Mouse (Mus musculus) heart, adult 2 months (tissue): Measurements from ENCODE around the gene 2810408A11Rik. TPM values are rescaled to one million over a fixed set of nuclear protein-coding genes. Genes with fewer than 3 reads are reported as not detected.
"Not testable (repeated sequence)": the region's sequence is repeated elsewhere in the genome, so short reads cannot be mapped to it uniquely, and the experiment has no call there.

Experiments
- DNase-seq, 2 experiments: peaks; one replicate each; pipeline ENCODE4 v3.0.0; 2021
- H3K27ac ChIP-seq: fragments of 200-600 bp; 2 replicates; pipeline ENCODE4 v1.8.1; 2022
- H3K27me3 ChIP-seq: fragments of 200-500 bp; 2 replicates; pipeline ENCODE4 v1.6.1; 2012; ENCODE audit warnings: mild to moderate bottlenecking, low read length, inconsistent platforms, mixed read lengths; ENCODE audit not compliant: control insufficient read depth, insufficient read depth
- H3K36me3 ChIP-seq: fragments of 200-500 bp; 2 replicates; pipeline ENCODE4 v1.6.1; 2012; ENCODE audit warnings: low read length, inconsistent platforms; ENCODE audit not compliant: control insufficient read depth, insufficient read depth
- H3K4me1 ChIP-seq: fragments of 200-500 bp; 2 replicates; pipeline ENCODE4 v1.6.1; 2011; ENCODE audit warnings: low read length; ENCODE audit not compliant: control insufficient read depth, insufficient read depth
- H3K4me3 ChIP-seq: fragments of 200-600 bp; 2 replicates; pipeline ENCODE4 v1.8.1; 2022
- H3K79me2 ChIP-seq: fragments of 200-500 bp; replicated peaks from 2 replicates; pipeline ENCODE4 v1.6.1; 2012; ENCODE audit warnings: mild to moderate bottlenecking, inconsistent platforms, low read length, moderate library complexity, mixed read lengths; ENCODE audit not compliant: control insufficient read depth, insufficient read depth
- H3K9ac ChIP-seq: fragments of 200-500 bp; 2 replicates; pipeline ENCODE4 v1.6.1; 2012; ENCODE audit warnings: low read depth, mild to moderate bottlenecking, control low read depth, inconsistent platforms, low read length, mixed read lengths
- CTCF ChIP-seq: fragments of 200-600 bp; IDR thresholded peaks from 2 replicates; pipeline ENCODE4 v1.8.1; 2022; ENCODE audit warnings: antibody characterized with exemption, mild to moderate bottlenecking, moderate library complexity
- EP300 ChIP-seq: fragments of 200-500 bp; IDR thresholded peaks from 2 replicates; pipeline ENCODE4 v1.6.1; 2011; ENCODE audit warnings: low read depth, low read length, control low read depth; ENCODE audit not compliant: insufficient read depth
- POLR2A ChIP-seq: fragments of 200-500 bp; IDR thresholded peaks from 2 replicates; pipeline ENCODE4 v1.6.1; 2011; ENCODE audit warnings: mild to moderate bottlenecking, low read depth, low read length, control low read depth; ENCODE audit not compliant: insufficient read depth
- WGBS: fragments of 180-500 bp; shearing (Covaris S2); methylation state at CpG from one replicate; pipeline ENCODE4 v1.1.7; 2018; 5-methylcytosine and 5-hydroxymethylcytosine counted together
- intact Hi-C: fragments of 180-260 bp; cut with DNase I; formaldehyde crosslinking; loops from one replicate; pipeline ENCODE4 v1.15.1; 2025
- polyA plus RNA-seq: library from polyadenylated mRNA; depleted of rRNA; stranded (reverse); fragments of >200 nt; gene quantifications from 2 replicates; pipeline ENCODE4 v1.2.3, GENCODE M21; 2012
- total RNA-seq, 2 experiments: library from RNA; stranded (reverse); gene quantifications; 2 replicates each; pipeline ENCODE4 v1.2.3; 2021

2810408A11Rik gene
- total and polyA plus RNA-seq, 3 experiments: 0.23 to 0.41 (median 0.34) TPM

GRCm38 (mm10) chr11:69930967-69931537, 30.3 kb upstream of the 2810408A11Rik start:
- H3K27me3 ChIP-seq: no peaks in the 10 kb centered on the region

DNA sequence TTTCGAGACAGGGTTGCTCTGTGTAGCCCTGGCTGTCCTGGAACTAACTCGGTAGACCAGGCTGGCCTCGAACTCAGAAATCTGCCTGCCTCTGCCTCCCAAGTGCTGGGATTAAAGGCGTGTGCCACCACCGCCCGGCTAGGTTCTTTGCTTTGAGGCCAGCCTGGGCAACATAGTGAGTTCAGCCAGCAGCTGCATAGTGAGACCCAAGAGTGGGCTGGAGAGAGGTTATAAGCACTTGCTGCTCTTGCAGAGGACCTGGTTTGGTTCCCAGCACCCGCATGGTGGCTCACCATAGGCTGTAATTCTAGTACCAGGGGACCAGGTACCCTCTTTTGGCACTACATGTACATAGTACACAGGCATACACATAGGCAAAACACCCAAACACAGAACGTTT, 29.4 kb upstream of the 2810408A11Rik start:
- not testable (repeated sequence) for H3K27ac ChIP-seq, H3K36me3 ChIP-seq, H3K4me1 ChIP-seq, H3K4me3 ChIP-seq, DNase-seq, H3K9ac ChIP-seq, H3K79me2 ChIP-seq, H3K27me3 ChIP-seq
- intact Hi-C loops: loop anchor here (5.0 kb wide), 1 partner anchor 272 kb away; no protein-coding TSS in a partner anchor
- 86% methylated on average over 8 of the region's 8 CpGs for WGBS

More at GRCm38 (mm10) chr11:69930967-69931537, 30.3 kb upstream of the 2810408A11Rik start:
- Histone ChIP-seq H3K79me2 (no peaks in the 10 kb centered on the region), H3K9ac (no peak overlapping the region), H3K27ac (no peak overlapping the region), H3K36me3 (no peaks in the 10 kb centered on the region), H3K4me1 (peaks cover 3% of the 10 kb centered on the region), H3K4me3 (no peak overlapping the region)
- no peak for DNase-seq
- intact Hi-C loops: loop anchor here (5.0 kb wide), 1 partner anchor 271 kb away; no protein-coding TSS in a partner anchor
- WGBS: 47% methylated on average over 3 of the region's 3 CpGs
- TF ChIP-seq POLR2A (no peak), EP300 (no peak), CTCF (no peak)

DNA sequence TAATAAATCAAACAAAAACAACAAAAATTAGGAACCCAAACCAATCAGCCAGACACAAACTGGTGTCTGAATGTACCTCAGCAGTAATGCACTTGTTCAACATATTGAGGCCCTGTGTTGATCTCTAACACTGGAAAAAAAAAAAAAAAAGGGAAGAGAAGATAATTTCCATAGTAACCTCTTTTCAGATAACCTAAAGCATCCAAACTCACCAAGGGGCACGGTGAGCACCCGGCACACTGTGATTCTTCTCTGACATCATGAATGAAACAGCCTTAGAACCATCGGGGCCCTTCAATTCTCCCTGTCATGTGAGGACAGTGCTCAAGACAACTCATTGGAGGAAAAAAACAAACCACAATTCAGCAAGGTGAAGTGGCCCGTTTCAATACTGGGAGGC, 28.9 kb upstream of the 2810408A11Rik start:
- Histone ChIP-seq H3K9ac (no peak overlapping the region), H3K4me3 (no peak overlapping the region), H3K27me3 (no peaks in the 10 kb centered on the region), H3K36me3 (no peaks in the 10 kb centered on the region), H3K4me1 (peaks cover 1% of the 10 kb centered on the region; the same call in 1 of the 2 replicates), H3K27ac (no peak overlapping the region), H3K79me2 (no peaks in the 10 kb centered on the region)
- no peak for DNase-seq
- WGBS: 41% methylated on average over 4 of the region's 4 CpGs
- intact Hi-C loops: loop anchor here (5.0 kb wide), 1 partner anchor 273 kb away; no protein-coding TSS in a partner anchor
- TF ChIP-seq CTCF: no peak
- TF ChIP-seq POLR2A: no peak
- TF ChIP-seq EP300: no peak

DNA sequence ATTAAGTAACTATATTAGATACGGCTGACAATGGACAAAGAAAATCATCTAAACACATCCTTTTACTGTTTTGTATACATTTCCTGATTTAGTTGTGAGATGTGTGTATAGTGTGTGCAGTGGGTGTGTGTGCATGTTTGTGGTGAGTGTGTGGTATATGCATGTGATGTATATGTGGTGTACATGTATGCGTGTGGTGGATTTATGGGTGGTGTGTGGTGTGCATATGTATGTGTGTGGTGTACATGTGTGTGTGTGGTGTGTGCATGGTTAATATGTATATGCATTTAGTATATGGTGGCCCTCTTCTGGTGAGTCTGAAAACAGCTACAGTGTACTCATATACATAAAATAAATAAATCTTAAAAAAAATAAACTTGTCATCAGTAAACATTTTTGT, 26.7 kb upstream of the 2810408A11Rik start:
- H3K27ac ChIP-seq: no peak overlapping the region
- TF ChIP-seq POLR2A: no peak
- TF ChIP-seq CTCF: no peak
- no peak for TF ChIP-seq EP300
- no peak overlapping the region for H3K4me3 ChIP-seq
- H3K27me3 ChIP-seq: no peaks in the 10 kb centered on the region
- DNase-seq: no peak
- H3K9ac ChIP-seq: no peak overlapping the region
- 95% methylated on average over 2 of the region's 2 CpGs for WGBS
- H3K4me1 ChIP-seq: no peaks in the 10 kb centered on the region; the same call in 1 of the 2 replicates
- intact Hi-C loops: no loop called here
- no peaks in the 10 kb centered on the region for H3K36me3 ChIP-seq
- H3K79me2 ChIP-seq: no peaks in the 10 kb centered on the region

- Histone ChIP-seq H3K27me3 (no peaks in the 10 kb centered on the region), H3K4me1 (peaks cover 6% of the 10 kb centered on the region), H3K36me3 (peaks cover 12% of the 10 kb centered on the region; the same call in 1 of the 2 replicates), H3K4me3 (no peak overlapping the region), H3K27ac (peak overlapping the region; percentile 97), H3K79me2 (no peaks in the 10 kb centered on the region), H3K9ac (no peak overlapping the region)
- TF ChIP-seq EP300 (no peak), POLR2A (no peak), CTCF (no peak)
- intact Hi-C loops: loop anchor here (5.0 kb wide), 1 partner anchor 70 kb away; the partner anchor contains the start of gene Gabarap
- WGBS: 74% methylated on average over 3 of the region's 3 CpGs
- DNase-seq: no peak
Measured at GRCm38 (mm10) chr11:69922796-69923195, 22.0 kb upstream of the 2810408A11Rik start.

DNA sequence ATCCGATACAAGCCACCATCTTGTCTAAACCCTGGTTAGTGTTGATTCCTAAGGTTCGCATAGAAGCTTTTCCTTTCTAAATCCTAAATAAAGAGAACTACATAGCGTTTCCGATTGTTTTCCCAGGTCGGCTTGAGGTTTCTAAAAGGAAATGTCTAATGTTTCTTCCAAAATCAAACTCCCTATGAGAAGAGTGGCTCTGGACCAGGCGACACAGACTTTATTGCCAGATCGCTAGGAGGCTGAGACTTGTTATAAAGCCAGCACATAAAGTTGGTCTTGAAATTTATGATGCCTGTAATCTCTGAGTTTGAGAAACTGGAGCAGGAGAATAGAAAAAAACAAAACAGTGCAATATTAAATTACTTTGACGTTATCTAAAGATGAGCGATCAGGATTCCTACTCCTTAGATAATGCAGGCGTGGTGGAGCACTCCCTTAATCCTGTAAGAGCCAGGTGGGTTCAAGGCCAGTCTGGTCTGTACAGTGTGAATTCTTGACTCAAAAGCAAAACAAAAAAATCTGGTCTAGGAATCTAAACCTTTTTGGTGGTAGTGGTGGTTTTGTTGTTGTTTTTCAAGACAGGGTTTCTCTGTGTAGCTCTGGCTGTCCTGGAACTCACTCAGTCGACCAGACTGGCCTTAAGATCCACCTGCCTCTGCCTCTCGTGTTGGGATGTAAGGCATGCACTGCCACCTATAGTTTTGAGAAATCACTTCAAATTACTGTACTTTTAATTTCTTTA, 21.4 kb upstream of the 2810408A11Rik start:
- H3K9ac ChIP-seq: peak overlapping the region; percentile 79
- H3K27ac ChIP-seq: peak overlapping the region; percentile 97
- 4% methylated on average over 12 of the region's 12 CpGs for WGBS
- no peak for TF ChIP-seq EP300
- no peak for TF ChIP-seq POLR2A
- no peak for TF ChIP-seq CTCF
- H3K79me2 ChIP-seq: no peaks in the 10 kb centered on the region
- no peaks in the 10 kb centered on the region for H3K27me3 ChIP-seq
- DNase-seq: peak in 1 of 2 experiments; percentile 19
- H3K4me3 ChIP-seq: peak overlapping the region; percentile 70
- peaks cover 6% of the 10 kb centered on the region for H3K4me1 ChIP-seq
- intact Hi-C loops: loop anchor here (5.0 kb wide), 1 partner anchor 70 kb away; the partner anchor contains the start of gene Gabarap
- peaks cover 12% of the 10 kb centered on the region; the same call in 1 of the 2 replicates for H3K36me3 ChIP-seq
